Mouse (Mus musculus) midbrain, postnatal 0 days (tissue): ENCODE results near the gene Cct5. TPM values are rescaled to one million over a fixed set of nuclear protein-coding genes. Genes with fewer than 3 reads are reported as not detected.
"Not testable (repeated sequence)": the region's sequence is repeated elsewhere in the genome, so short reads cannot be mapped to it uniquely, and the experiment has no call there.

Experiments
- ATAC-seq: fragments of 200-750 bp; cut with Nextera tagmentation; 2 replicates; pipeline ENCODE4 v1.8.0; 2017; ENCODE audit warnings: moderate number of reproducible peaks, mild to moderate bottlenecking, moderate TSS enrichment, moderate library complexity; ENCODE audit not compliant: low FRiP score
- DNase-seq: peaks from one replicate; pipeline ENCODE4 v3.0.0-alpha.2; 2015; ENCODE audit warnings: low spot score
- H3K27ac ChIP-seq: fragments of 300-500 bp; sonication (generic); 2 replicates; pipeline ENCODE4 v1.5.1; 2014; ENCODE audit warnings: low read depth, mild to moderate bottlenecking, low read length, mixed read lengths
- H3K27me3 ChIP-seq: fragments of 300-500 bp; sonication (generic); 2 replicates; pipeline ENCODE4 v1.6.1; 2014; ENCODE audit warnings: low read length, control low read depth, mixed read lengths; ENCODE audit not compliant: insufficient read depth
- H3K36me3 ChIP-seq: fragments of 300-500 bp; sonication (generic); 2 replicates; pipeline ENCODE4 v1.6.1; 2014; ENCODE audit warnings: low read length, control low read depth, mixed read lengths; ENCODE audit not compliant: insufficient read depth
- H3K4me1 ChIP-seq: fragments of 300-500 bp; sonication (generic); 2 replicates; pipeline ENCODE4 v1.6.1; 2014; ENCODE audit warnings: mild to moderate bottlenecking, control low read depth, antibody characterized with exemption, low read length, mixed read lengths; ENCODE audit not compliant: insufficient read depth
- H3K4me2 ChIP-seq: fragments of 300-500 bp; sonication (generic); 2 replicates; pipeline ENCODE4 v1.6.1; 2014; ENCODE audit warnings: low read depth, mild to moderate bottlenecking, low read length, mixed read lengths; ENCODE audit not compliant: poor library complexity, severe bottlenecking
- H3K4me3 ChIP-seq: fragments of 300-500 bp; sonication (generic); 2 replicates; pipeline ENCODE4 v1.5.1; 2014; ENCODE audit warnings: low read depth, mild to moderate bottlenecking, low read length, moderate library complexity
- H3K9ac ChIP-seq: fragments of 300-500 bp; sonication (generic); replicated peaks from 2 replicates; pipeline ENCODE4 v1.6.1; 2014; ENCODE audit warnings: mild to moderate bottlenecking, low read length, moderate library complexity, mixed read lengths; ENCODE audit not compliant: poor library complexity, severe bottlenecking
- H3K9me3 ChIP-seq: fragments of 300-500 bp; sonication (generic); 2 replicates; pipeline ENCODE4 v1.6.1; 2016; ENCODE audit warnings: low read length, control low read depth
- CTCF ChIP-seq: IDR thresholded peaks from 2 replicates; pipeline ENCODE4 v1.5.1; 2016; ENCODE audit warnings: antibody characterized with exemption, mild to moderate bottlenecking
- WGBS: fragments of 180-500 bp; shearing (Covaris S2); extraction: QIAGEN DNeasy Blood & Tissue Kit; methylation state at CpG from one replicate; pipeline ENCODE4 v1.1.7; 2014; 5-methylcytosine and 5-hydroxymethylcytosine counted together
- polyA plus RNA-seq: library from polyadenylated mRNA; unstranded; fragments of >200 nt; fragmentation: Nextera tagmentation; extraction: Ambion mirVana; gene quantifications from 2 replicates; pipeline ENCODE4 v1.2.1, GENCODE M21; 2015
- total RNA-seq: library from RNA; depleted of rRNA; stranded (reverse); fragments of >200 nt; gene quantifications from 2 replicates; pipeline ENCODE4 v1.2.3, GENCODE M21; 2014

The Cct5 gene
- total and polyA plus RNA-seq, 2 experiments from 2014 or later = 346 to 440 TPM

- ATAC-seq = no peak
These were observed 15.5 kb downstream of the Cct5 start for GRCm38 (mm10) chr15:31586088-31586487.

GRCm38 (mm10) chr15:31585238-31585637 lies 16.4 kb downstream of the Cct5 start:
- H3K36me3 ChIP-seq = peaks cover 6% of the 10 kb centered on the region
- no peak for ATAC-seq
- no peak overlapping the region for H3K4me3 ChIP-seq
- TF ChIP-seq CTCF = no peak
- no peaks in the 10 kb centered on the region for H3K27me3 ChIP-seq
- H3K9me3 ChIP-seq = no peaks in the 10 kb centered on the region
- H3K4me1 ChIP-seq = no peaks in the 10 kb centered on the region
- no peak overlapping the region for H3K27ac ChIP-seq
- H3K9ac ChIP-seq = no peak overlapping the region
- WGBS = 49% methylated on average over 7 of the region's 7 CpGs
- DNase-seq = no peak
- H3K4me2 ChIP-seq = no peak overlapping the region

More at GRCm38 (mm10) chr15:31586088-31586487, 15.5 kb downstream of the Cct5 start:
- no peak overlapping the region for H3K4me3 ChIP-seq
- peaks cover 15% of the 10 kb centered on the region for H3K36me3 ChIP-seq
- H3K9me3 ChIP-seq = no peaks in the 10 kb centered on the region
- H3K27ac ChIP-seq = no peak overlapping the region
- H3K4me1 ChIP-seq = no peaks in the 10 kb centered on the region
- H3K9ac ChIP-seq = no peak overlapping the region
- 87% methylated on average over 5 of the region's 5 CpGs for WGBS
- DNase-seq = no peak
- no peaks in the 10 kb centered on the region for H3K27me3 ChIP-seq
- no peak overlapping the region for H3K4me2 ChIP-seq
- TF ChIP-seq CTCF = no peak

GRCm38 (mm10) chr15:31583304-31584085 lies 18.1 kb downstream of the Cct5 start:
- H3K27me3 ChIP-seq = no peaks in the 10 kb centered on the region
- no peak overlapping the region for H3K4me2 ChIP-seq
- no peaks in the 10 kb centered on the region for H3K9me3 ChIP-seq
- H3K4me1 ChIP-seq = no peaks in the 10 kb centered on the region
- H3K9ac ChIP-seq = no peak overlapping the region
- 94% methylated on average over 13 of the region's 13 CpGs for WGBS
- no peak overlapping the region for H3K27ac ChIP-seq
- H3K36me3 ChIP-seq = no peaks in the 10 kb centered on the region
- no peak for TF ChIP-seq CTCF
- DNase-seq (no peak), ATAC-seq (no peak)
- H3K4me3 ChIP-seq = no peak overlapping the region

GRCm38 (mm10) chr15:31581086-31581485 lies 20.5 kb downstream of the Cct5 start:
- not testable (repeated sequence) for H3K4me3 ChIP-seq, H3K27ac ChIP-seq, H3K36me3 ChIP-seq, ATAC-seq, H3K9ac ChIP-seq, H3K9me3 ChIP-seq, H3K27me3 ChIP-seq, H3K4me1 ChIP-seq, H3K4me2 ChIP-seq, DNase-seq
- 86% methylated on average over 2 of the region's 2 CpGs for WGBS

- no peaks in the 10 kb centered on the region for H3K27me3 ChIP-seq
- WGBS = 74% methylated on average over 5 of the region's 5 CpGs
- no peak overlapping the region for H3K9ac ChIP-seq
- H3K4me1 ChIP-seq = no peaks in the 10 kb centered on the region
- H3K9me3 ChIP-seq = no peaks in the 10 kb centered on the region
- H3K36me3 ChIP-seq = no peaks in the 10 kb centered on the region
- H3K4me3 ChIP-seq = no peak overlapping the region
- TF ChIP-seq CTCF = no peak
- no peak overlapping the region for H3K4me2 ChIP-seq
- H3K27ac ChIP-seq = no peak overlapping the region
- ATAC-seq (no peak), DNase-seq (no peak)
These were observed 25.5 kb downstream of the Cct5 start for GRCm38 (mm10) chr15:31576076-31576475.

GRCm38 (mm10) chr15:31573692-31574091 lies 27.9 kb downstream of the Cct5 start:
- H3K27me3 ChIP-seq = no peaks in the 10 kb centered on the region
- TF ChIP-seq CTCF = no peak
- H3K9me3 ChIP-seq = no peaks in the 10 kb centered on the region
- DNase-seq (no peak), ATAC-seq (no peak)
- no peak overlapping the region for H3K4me2 ChIP-seq
- no peaks in the 10 kb centered on the region for H3K4me1 ChIP-seq
- no peaks in the 10 kb centered on the region for H3K36me3 ChIP-seq
- no peak overlapping the region for H3K27ac ChIP-seq
- H3K4me3 ChIP-seq = no peak overlapping the region
- no peak overlapping the region for H3K9ac ChIP-seq
